Mouse (Mus musculus) adrenal gland, postnatal 0 days (tissue): ENCODE measurements around the gene Rnpc3. TPM values are rescaled to one million over a fixed set of nuclear protein-coding genes. Genes with fewer than 3 reads are reported as not detected.

Experiments
- polyA plus RNA-seq: library from polyadenylated mRNA; unstranded; fragments of >200 nt; fragmentation: Nextera tagmentation; extraction: Ambion mirVana; gene quantifications from 2 replicates; pipeline ENCODE4 v1.2.1, GENCODE M21; 2015

The Rnpc3 gene
- 28.9 and 30.5 TPM in 2 replicates for polyA plus RNA-seq

GRCm38 (mm10) chr3:113629606-113630359 lies at the start of gene Rnpc3:
Gene Rnpc3, minus strand, starts transcription at chr3:113630149.

GRCm38 (mm10) chr3:113606599-113606998 lies 23.4 kb downstream of the Rnpc3 start, which contains the start of gene Amy1:
Gene Amy1, minus strand, starts transcription at chr3:113606699.

Other genes starting within 250 kb of the Rnpc3 start
- 0.19 and 1.3 TPM in 2 replicates for gene Amy2a1, start 97.7 kb downstream of the Rnpc3 start, polyA plus RNA-seq
- 11.3 and 13.0 TPM in 2 replicates for gene Amy1, start 23.4 kb downstream of the Rnpc3 start, polyA plus RNA-seq